Mouse (Mus musculus) MEL (cell line): ENCODE data around the gene Med11.

Experiments
- CHD2 ChIP-seq: IDR thresholded peaks from 2 replicates; pipeline ENCODE4 v1.6.1; 2011; ENCODE audit warnings: low read length, improper control_type of control experiment
- CTCF ChIP-seq, 3 experiments: IDR thresholded peaks in 2 of 3; conservative IDR thresholded peaks in 1 of 3; 2 replicates each; pipeline ENCODE4 v1.5.1; 2011 to 2012; ENCODE audit warnings: low read length in 3 of 3, low read depth in 2 of 3, mild to moderate bottlenecking in 2 of 3, improper control_type of control experiment in 1 of 3, inconsistent platforms in 1 of 3, mixed read lengths in 1 of 3, moderate library complexity in 1 of 3; ENCODE audit not compliant: control insufficient read depth in 1 of 3, insufficient read depth in 1 of 3, poor library complexity in 1 of 3, severe bottlenecking in 1 of 3
- HCFC1 ChIP-seq: IDR thresholded peaks from 2 replicates; pipeline ENCODE4 v1.6.1; 2012; ENCODE audit warnings: low read depth, mild to moderate bottlenecking, inconsistent platforms, low read length, improper control_type of control experiment, moderate library complexity
- KAT2A ChIP-seq: conservative IDR thresholded peaks from 2 replicates; pipeline ENCODE4 v1.6.1; 2012; ENCODE audit warnings: low read depth, low read length, improper control_type of control experiment, inconsistent platforms
- MAFK ChIP-seq: IDR thresholded peaks from 2 replicates; pipeline ENCODE4 v1.6.1; 2011; ENCODE audit warnings: low read depth, mild to moderate bottlenecking, low read length, improper control_type of control experiment, borderline replicate concordance
- MAZ ChIP-seq: IDR thresholded peaks from 2 replicates; pipeline ENCODE4 v1.6.1; 2012; ENCODE audit warnings: low read depth, mild to moderate bottlenecking, inconsistent platforms, low read length, improper control_type of control experiment
- MEF2A ChIP-seq: IDR thresholded peaks from 2 replicates; pipeline ENCODE4 v1.6.1; 2014; ENCODE audit warnings: low read depth, mild to moderate bottlenecking, inconsistent platforms, low read length, improper control_type of control experiment; ENCODE audit not compliant: poor library complexity, insufficient replicate concordance, severe bottlenecking; ENCODE audit errors: extremely low read depth
- TBP ChIP-seq: IDR thresholded peaks from 2 replicates; pipeline ENCODE4 v1.8.0; 2011; ENCODE audit warnings: low read depth, low read length, improper control_type of control experiment
- ZMIZ1 ChIP-seq: IDR thresholded peaks from 2 replicates; pipeline ENCODE4 v1.6.1; 2012; ENCODE audit warnings: low read depth, mild to moderate bottlenecking, inconsistent platforms, low read length, improper control_type of control experiment, moderate library complexity
- ZNF384 ChIP-seq: IDR thresholded peaks from 2 replicates; pipeline ENCODE4 v1.6.1; 2012; ENCODE audit warnings: low read depth, mild to moderate bottlenecking, inconsistent platforms, low read length, improper control_type of control experiment

DNA sequence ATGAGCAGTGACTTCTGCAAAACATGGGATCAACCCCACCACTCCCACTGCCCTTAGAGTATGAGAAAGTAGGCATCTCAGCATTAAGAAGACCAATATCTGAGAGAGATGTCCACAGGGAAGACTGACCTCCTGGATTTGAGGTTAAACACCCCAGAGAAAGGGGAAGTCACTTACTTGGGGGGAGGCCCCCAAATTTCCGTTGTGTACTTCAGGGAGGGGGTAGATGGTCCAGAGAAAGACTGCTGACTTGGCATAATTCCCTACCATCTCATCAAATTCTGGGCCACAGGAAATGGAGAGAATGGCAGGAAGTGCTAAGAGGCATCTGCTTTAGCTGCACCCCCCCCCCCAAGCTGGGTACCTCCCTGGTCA lies 18.2 kb upstream of the Med11 start:
- no peak for TF ChIP-seq ZNF384
- no peak for TF ChIP-seq CTCF (IDR thresholded peaks at IDR 0.05 in 2 of 3, conservative IDR thresholded peaks at IDR 0.05 in 1 of 3; ENCODE audit: control insufficient read depth in 1 of 3, insufficient read depth in 1 of 3, low read depth in 2 of 3, low read length in 3 of 3, poor library complexity in 1 of 3, severe bottlenecking in 1 of 3)
- TF ChIP-seq KAT2A, result no peak
- no peak for TF ChIP-seq TBP
- no peak for TF ChIP-seq MEF2A
- TF ChIP-seq ZMIZ1, result no peak
- no peak for TF ChIP-seq HCFC1
- TF ChIP-seq CHD2, result no peak
- TF ChIP-seq MAZ, result no peak
- peak; percentile 98 for TF ChIP-seq MAFK
